Mouse (Mus musculus) right cerebral cortex, postnatal 25 days (tissue): ENCODE data around the gene Frrs1.

Experiments used
- DNase-seq: peaks from one replicate; pipeline ENCODE4 v3.0.0; 2022

Gene Frrs1

DNA sequence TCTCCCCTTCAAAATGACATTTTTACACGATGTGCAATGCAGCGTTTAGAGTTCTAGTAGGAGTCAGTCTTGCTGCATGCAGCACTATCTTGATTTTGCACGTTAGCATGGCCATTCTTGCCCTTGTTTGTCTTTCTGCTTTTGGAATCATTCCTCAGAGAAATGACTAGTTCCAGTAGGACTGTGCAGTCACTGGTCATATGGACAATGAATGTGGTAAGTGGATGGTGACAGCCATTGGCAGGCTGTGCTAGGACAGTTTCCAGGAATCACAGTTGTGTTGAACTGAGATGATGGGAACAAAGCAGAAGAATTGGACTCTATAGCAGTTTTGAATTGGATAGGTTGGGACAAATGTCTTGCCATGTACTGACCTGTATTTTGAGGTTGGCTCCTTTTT lies 55.7 kb downstream of the Frrs1 start:
- no peak for DNase-seq

DNA sequence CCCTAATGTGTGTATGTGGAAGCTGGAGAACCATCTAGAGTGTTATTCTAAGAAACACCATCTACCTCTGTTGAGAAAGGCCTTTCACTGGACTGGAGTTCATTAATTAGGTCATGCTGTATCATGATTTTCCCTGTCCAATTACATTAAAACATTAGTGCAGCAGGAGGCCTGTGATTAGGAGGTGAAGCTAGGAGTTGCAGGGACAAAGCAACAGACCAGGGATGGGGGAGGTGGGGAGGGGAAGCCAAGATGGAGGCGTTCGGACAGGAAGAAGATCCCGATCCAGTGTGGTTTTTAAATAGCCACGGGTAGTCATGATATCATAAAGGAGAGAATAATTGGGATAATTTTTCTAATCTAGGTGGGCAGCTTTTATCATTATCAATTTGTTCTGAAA lies 57.8 kb downstream of the Frrs1 start:
- no peak for DNase-seq

DNA sequence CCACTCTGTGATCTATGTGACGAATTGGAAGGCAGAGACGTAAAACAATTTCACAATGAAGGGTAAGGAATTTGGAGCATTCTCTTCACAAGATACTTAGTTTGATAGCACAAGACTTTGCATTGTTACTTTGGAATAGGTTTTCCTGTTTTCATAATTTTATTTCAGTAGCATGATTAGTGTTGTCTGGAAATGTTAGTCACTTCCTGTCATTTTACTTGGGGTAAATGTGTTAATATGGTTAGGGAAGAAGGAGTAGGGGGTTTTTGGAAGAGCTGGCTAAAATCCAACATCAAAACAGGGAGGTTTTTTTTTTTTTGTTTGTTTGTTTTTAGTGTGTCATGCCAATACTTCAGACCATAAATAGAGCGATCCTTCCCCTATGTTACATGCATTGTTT lies 62.3 kb downstream of the Frrs1 start:
- DNase-seq = no peak

DNA sequence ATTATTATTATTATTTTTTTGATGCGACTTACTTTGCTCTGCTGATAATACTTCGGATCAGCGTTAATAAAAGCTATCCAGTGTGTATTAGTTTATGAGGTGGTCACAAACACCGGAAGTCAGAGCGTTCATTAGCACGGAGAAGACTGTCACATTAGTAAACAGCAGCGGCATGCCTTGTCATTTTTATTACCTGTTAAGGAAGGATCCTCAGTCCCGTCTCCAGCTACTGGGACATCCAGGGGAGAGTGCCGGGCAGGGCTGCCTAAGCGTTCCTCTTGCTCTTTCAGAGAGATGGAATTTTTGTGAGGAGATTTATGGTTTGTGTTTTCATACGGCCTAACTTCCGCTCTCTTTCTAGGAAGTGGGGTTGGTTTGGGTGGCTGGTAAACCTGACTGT lies 63.8 kb downstream of the Frrs1 start:
- DNase-seq = no peak

DNA sequence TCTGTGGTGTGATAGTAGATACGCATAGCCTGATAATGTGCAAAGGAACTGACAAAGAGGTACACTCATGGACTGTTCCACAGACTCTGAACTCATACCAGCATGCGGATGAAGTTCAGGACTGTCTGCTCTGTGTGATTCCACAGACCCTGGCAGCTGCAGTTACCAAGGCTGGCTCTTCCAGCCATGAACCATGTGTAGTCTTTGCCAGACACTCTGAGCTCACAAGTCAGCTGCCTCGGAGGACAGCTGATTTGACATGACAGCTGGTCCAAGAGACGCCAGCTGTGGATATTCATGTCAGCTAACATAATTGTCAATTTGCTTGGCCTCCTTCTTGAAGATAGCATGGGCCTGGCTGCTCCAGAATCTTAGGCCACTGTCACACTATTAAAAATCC lies 69.7 kb downstream of the Frrs1 start:
- no peak for DNase-seq

DNA sequence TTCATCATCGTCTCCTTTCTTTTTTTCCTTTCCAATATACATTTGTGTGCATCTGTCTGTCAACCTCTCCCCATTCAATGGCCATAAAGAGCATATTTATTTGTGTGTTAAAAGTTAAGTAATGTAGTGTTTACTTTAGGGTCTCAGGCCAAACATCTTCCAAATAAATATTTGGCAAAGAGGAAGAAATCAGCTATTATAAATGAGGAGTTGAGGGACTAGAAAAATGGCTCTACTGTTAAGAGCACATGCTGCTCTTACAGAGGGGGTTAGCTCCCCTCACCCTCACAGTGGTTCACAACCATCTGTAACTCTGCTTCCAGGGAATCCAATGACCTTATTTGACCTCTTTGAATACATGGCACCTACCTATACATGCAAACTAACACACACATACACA lies 73.9 kb downstream of the Frrs1 start:
- DNase-seq = no peak

DNA sequence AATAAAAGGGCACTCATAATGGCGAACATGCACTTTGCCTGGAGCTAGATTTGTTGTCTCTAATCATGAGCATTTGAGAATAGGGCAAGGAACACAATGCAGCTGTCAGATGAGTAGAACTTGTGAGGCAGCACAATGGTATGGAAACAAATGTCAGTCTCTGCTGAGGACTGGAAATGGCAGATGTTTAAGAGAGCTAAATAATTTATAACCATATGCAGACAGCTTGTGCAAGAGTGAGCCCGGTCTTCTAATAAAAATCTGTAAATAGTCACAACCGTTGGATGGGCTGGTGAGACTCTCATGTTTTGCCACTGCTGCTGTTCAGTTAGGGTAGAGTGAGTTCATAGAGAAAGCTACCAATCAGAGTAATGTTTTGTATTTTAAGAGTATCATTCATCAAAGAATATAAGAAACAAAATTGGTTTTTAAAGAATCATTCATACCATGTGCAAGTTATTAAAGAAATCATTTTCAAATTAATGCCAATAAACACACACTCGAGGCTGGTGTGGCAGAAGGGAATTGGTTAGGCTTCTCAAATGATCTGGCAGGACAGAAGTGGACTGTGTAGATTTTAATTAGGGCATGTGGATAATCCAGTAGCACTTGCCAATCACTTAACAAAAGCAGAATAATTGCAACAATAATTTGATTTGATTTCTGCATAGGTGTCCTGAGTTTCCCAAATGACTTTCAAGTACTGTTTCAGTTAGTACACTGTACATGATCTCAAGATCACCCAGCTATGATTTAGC lies 77.8 kb downstream of the Frrs1 start:
- no peak for DNase-seq

DNA sequence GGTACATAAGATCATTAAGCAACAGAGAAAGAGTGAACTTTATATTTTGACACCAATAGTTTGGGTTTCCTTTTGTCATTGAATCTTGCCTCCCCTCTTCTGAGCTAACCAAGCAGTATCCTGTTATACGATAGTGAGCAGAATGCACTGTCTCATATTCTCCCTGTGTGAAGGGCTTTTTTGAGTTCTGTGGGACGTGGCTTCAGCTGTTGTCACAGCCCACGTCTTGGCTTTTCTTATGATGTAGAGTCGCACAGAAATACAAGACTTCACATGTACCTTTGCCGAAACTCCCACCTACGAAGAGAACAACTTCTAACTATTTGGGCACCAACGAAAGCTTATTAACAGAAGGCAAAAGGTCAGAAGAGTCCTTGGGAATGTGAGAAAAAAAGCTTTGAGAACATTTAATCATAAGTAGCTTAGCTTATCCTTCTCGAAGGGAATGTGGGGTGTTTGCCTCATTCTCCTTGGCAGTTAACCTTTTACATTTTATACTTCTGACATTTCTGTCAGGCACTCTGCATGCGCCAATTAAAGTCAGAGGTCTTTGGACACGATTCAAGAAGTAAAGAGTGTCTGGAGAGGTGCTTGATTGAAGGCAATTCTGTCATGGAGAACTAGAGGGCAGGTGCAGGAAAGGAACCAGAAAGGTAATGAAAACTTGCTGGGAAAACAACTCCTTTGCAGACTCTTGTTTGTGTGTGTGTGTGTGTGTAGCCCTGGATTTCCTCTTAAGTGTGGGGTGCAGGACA lies 81.7 kb downstream of the Frrs1 start:
- peak; percentile 26 for DNase-seq

DNA sequence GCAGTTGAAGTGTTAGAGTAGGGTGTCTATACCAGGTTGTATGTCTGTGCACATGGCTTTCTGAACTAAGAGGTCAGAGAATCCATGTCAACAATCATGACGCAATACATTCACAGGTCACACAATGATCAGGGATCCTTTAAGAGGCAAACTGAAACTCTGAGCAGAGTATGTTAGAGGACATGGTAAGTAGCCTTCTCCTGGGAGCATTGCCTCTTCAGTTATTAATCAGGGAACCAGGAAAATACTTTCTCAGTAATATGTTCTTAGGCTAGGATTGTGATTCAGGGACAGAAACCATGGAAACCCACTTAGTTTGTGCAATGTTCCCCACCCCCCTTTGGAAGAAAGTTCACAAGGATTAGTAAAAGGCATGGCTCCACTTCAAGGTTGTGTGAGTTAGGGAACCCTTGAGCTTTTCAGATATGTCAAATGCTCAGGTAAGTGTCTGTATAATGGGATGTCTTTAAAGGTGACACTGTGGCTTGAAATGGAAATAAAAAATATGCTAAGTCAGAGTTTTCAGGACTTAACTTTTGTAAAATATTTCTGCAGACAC lies 82.4 kb downstream of the Frrs1 start:
- DNase-seq = no peak

DNA sequence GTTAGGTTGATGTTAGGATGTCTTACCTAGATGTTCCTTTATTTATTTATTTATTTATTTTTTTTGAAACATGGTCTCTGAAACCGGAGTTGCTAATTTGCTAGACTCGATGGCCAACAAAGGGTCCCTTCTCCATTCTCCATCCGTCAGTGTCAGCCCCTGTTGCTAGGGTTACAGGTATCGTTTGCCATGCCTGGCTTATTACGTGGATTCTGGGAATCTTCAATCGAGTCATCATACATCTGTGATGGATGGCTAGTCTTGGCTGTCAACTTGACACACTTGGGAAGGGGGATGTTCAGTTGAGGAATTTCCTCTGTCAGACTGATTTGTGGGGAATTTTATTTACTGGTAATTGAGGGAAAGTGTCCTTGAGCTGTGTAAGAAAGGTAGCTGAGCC lies 83.5 kb downstream of the Frrs1 start:
- DNase-seq = no peak

DNA sequence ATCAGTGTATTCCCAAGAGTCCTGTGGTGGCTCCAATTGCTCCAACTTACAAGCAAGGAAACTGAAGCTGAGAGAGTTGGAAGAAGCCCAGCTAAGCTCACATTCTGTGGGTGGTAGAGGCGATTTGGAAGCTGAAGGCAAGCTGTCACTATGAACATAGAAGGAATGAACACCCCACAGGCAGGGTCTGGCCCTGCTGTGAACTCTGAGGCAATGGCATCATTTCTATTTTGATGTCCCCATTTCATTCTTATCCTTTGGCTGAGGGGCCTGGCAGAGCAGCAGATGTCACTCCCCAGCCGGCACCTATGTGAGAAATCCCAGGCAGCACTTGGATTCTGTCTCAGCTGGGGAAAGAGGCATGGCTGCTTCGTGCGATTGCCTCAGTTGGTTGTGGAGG lies 84.2 kb downstream of the Frrs1 start:
- peak; percentile 17 for DNase-seq

DNA sequence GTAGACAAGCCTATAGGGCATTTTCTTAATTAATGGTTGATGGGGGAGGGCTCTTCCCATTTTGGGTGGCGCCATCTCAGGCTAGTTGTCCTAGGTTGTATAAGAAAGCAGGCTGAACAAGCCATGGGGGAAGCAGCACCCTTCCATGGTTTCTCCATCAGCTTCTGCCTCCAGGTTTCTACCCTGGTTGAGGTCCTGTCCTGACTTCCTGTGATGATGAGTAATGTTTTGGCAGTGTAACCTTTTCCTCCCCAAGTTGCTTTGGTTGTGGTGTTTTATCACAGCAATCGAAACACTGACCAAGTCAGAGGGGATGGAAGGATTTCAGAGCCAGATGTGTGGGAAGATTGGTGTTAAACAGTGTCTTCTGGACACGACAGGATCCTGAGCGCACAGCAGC lies 87.2 kb downstream of the Frrs1 start:
- no peak for DNase-seq

DNA sequence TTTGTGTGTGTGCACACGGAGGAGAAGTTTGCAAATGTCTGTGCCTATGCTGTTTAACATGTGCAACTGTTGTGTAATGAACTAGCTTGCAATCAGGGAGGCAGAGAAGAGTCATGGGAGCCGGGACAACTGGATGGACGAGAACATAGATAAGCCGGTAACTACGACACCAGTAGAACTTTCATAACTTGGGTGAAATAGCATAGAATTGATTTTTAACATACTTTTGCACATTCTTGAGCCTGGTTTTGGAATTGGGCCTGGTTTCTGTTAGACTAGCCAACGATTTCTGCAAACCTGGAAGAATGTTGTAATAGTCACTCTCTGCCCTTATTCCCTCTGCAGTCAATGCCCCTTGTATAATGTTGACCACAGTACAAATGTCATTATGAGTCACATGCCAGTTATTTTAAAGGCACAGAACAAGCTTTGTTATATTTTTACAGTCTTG lies 91.4 kb downstream of the Frrs1 start:
- DNase-seq = no peak

DNA sequence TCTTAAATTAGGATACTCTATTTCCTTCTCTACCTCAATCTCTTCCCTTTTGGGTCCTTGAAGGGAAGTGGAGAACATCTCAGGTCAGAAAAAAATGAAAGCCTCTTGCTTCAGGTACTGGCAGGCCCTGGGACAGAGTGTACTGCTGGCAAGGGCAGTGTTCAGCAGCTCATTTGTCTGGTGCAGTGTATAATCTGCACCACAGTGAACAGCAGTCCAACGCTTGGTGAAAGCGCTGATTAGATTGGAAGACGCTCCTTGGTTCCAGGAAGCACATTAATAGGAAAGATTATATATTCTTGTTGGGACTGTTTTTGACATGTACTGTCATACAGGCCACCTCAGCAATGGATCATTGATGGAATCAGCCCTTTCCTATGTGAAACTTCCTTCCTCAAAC lies 92.2 kb downstream of the Frrs1 start:
- DNase-seq = no peak

DNA sequence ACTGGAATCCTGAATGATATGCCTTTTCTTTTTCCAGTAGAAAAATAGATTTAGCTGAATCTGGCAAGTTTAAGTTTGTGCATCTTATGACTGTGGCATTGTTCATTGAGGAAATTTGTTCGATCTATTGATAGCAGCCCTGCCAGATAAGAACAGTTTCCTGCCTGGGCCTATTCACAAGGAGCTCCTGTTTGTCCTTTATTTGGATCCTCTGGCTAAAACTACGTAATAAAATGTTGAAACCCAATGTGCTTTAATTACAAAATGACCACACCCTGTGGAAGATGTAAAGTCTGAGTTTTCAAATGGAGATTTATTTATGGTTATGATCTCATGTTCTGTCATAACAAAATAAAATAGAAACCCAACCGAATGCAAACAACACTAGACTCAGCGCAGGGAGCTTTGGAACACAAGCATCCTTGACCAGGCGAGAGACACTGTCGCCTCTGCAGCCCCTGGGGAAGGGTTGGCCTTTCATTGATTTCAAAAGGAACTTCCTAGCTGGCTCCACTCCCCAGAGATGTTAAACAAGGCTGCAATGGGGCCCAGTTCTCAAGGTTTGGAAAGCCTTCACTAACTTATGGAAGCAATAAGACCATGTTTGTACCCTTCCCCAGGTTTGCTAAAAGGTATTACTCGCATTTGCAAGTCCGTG lies 93.1 kb downstream of the Frrs1 start:
- DNase-seq = no peak

DNA sequence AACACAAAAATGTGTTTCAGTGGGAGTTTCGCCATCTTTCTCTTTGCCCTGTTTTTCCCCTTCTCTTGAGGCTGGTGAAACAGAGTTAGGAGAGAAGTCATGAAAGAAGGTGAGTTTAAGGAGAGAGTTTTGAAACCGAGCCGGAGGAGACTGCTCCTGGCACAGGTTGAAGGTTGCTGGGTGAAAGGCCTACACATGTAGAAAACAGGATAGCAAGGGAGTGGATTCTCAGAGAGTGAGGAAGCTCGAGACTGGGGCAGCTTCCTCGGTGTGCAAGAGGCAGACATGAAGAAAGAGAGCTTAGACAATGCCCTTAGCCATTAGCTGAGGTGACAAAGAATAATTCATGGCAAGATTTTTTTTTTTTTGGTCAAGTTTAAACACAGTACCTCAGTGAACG lies 94.1 kb downstream of the Frrs1 start:
- no peak for DNase-seq

DNA sequence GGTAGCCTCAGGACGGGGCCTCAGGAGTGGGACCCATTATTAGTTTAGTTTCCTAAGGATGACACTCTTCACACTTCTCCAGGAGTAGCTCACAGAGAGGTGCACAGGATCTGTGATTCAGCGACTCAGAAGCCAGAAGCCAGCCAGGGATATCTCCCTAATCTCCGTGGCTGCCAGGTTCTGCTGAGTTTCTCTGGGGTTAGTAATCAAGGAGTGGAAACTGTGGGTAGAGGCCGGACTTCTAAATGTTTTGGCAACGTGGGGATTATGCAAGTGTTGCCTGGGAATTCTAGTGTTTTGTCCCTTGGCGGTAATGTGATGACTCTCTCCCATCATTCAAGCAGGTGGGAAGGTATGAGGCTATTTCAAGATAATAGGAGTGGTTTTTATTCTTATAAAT lies 95.8 kb downstream of the Frrs1 start:
- no peak for DNase-seq
